Mouse (Mus musculus): ENCODE data around the gene Fbxo10.

DNA sequence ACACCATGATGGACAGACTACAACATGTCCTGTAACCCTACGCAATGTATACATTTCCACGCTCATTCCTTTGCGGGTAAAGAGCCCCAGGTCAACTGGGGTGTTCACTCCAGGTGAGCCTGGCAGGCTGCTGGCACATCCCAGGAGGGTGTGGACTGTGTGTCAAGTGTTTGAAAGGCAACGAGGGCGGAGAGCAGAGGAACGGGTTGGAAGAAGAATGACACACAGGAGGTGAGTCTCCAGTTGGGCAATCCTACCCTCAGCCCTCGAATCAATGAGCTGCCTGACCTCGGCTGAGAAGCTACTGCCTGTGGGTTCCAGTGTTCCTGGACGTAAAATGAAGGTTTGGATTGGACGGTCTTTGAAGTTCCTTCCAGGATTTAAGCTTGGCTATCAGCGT, 36.9 kb upstream of the Fbxo10 start:
- TF ChIP-seq CHD2 (IDR thresholded peaks at IDR 0.05; ENCODE audit: low read depth, low read length): no peak
- no peak for TF ChIP-seq ZC3H11A (IDR thresholded peaks at IDR 0.05; ENCODE audit: borderline replicate concordance, low read depth, low read length)
- TF ChIP-seq ZNF384 (IDR thresholded peaks at IDR 0.05; ENCODE audit: low read depth, low read length): no peak
- TF ChIP-seq HCFC1 (IDR thresholded peaks at IDR 0.05; ENCODE audit: borderline replicate concordance, insufficient read depth, low read length): no peak

All from ES-E14 (cell line).